Mouse (Mus musculus): ENCODE data around the gene Zfp985. TPM values are rescaled to one million over a fixed set of nuclear protein-coding genes. Genes with fewer than 3 reads are reported as not detected.

Gene Zfp985
- 1.2 TPM for polyA plus RNA-seq (2017; shearing (Covaris generic))

GRCm38 (mm10) chr4:147553071-147553470, at the start of gene Zfp985:
Gene Zfp985, plus strand, starts transcription at chr4:147553277.

GRCm38 (mm10) chr4:147539918-147540317, 13.2 kb upstream of the Zfp985 start, which contains the start of gene Gm16503:
Gene Gm16503, plus strand, starts transcription at chr4:147540218.

Other genes with a start within 250 kb of the Zfp985 start
- 1.1 TPM for gene Zfp988, start 247.6 kb upstream of the Zfp985 start, polyA plus RNA-seq (2017; shearing (Covaris generic))
- not detected for gene Zfp978, start 192.0 kb upstream of the Zfp985 start, polyA plus RNA-seq (2017; shearing (Covaris generic))
- not detected for gene Zfp982, start 60.9 kb upstream of the Zfp985 start, polyA plus RNA-seq (2017; shearing (Covaris generic))
- gene Gm16503, start 13.1 kb upstream of the Zfp985 start, polyA plus RNA-seq (2017; shearing (Covaris generic)), result 1.1 TPM
- 1.0 TPM for gene Zfp979, start 89.2 kb downstream of the Zfp985 start, polyA plus RNA-seq (2017; shearing (Covaris generic))
- not detected for gene Zfp534, start 149.3 kb downstream of the Zfp985 start, polyA plus RNA-seq (2017; shearing (Covaris generic))

Measured in effector memory CD4-positive, alpha-beta T cell, adult 7 months (primary cell).